Mouse (Mus musculus) intestine, postnatal 0 days (tissue): ENCODE results near the gene Vgll3. TPM values are rescaled to one million over a fixed set of nuclear protein-coding genes. Genes with fewer than 3 reads are reported as not detected.
A peak's percentile ranks its signal among the peaks of the same experiment; 100 is the strongest.

ENCODE experiments used
- ATAC-seq: fragments of 200-750 bp; cut with Nextera tagmentation; 2 replicates; pipeline ENCODE4 v1.8.0; 2017; ENCODE audit warnings: mild to moderate bottlenecking, moderate TSS enrichment, moderate library complexity
- H3K27ac ChIP-seq: fragments of 300-500 bp; sonication (generic); 2 replicates; pipeline ENCODE4 v1.5.1; 2014; ENCODE audit warnings: mild to moderate bottlenecking, low read depth, low read length, moderate library complexity
- H3K27me3 ChIP-seq: fragments of 300-500 bp; sonication (generic); replicated peaks from 2 replicates; pipeline ENCODE4 v1.6.1; 2014; ENCODE audit warnings: low read length, mixed read lengths; ENCODE audit not compliant: control insufficient read depth, insufficient read depth
- H3K36me3 ChIP-seq: fragments of 300-500 bp; sonication (generic); 2 replicates; pipeline ENCODE4 v1.6.1; 2014; ENCODE audit warnings: mild to moderate bottlenecking, moderate library complexity; ENCODE audit not compliant: control insufficient read depth, insufficient read depth
- H3K4me1 ChIP-seq: fragments of 300-500 bp; sonication (generic); replicated peaks from 2 replicates; pipeline ENCODE4 v1.6.1; 2014; ENCODE audit warnings: antibody characterized with exemption, low read length, mixed read lengths; ENCODE audit not compliant: control insufficient read depth, insufficient read depth
- H3K4me2 ChIP-seq: fragments of 300-500 bp; sonication (generic); replicated peaks from 2 replicates; pipeline ENCODE4 v1.6.1; 2014; ENCODE audit warnings: low read depth, mild to moderate bottlenecking, moderate library complexity
- H3K4me3 ChIP-seq: fragments of 300-500 bp; sonication (generic); 2 replicates; pipeline ENCODE4 v1.5.1; 2014; ENCODE audit warnings: low read depth, low read length
- H3K9ac ChIP-seq: fragments of 300-500 bp; sonication (generic); 2 replicates; pipeline ENCODE4 v1.6.1; 2014; ENCODE audit warnings: mild to moderate bottlenecking, low read depth, low read length
- H3K9me3 ChIP-seq: fragments of 300-500 bp; sonication (generic); 2 replicates; pipeline ENCODE4 v1.6.1; 2016; ENCODE audit warnings: mixed run types; ENCODE audit not compliant: control insufficient read depth
- CTCF ChIP-seq: sonication (generic); IDR thresholded peaks from 2 replicates; pipeline ENCODE4 v1.5.1; 2016; ENCODE audit warnings: low read depth, mild to moderate bottlenecking, control low read depth, antibody characterized with exemption, moderate library complexity
- WGBS: fragments of 180-500 bp; shearing (Covaris S2); extraction: QIAGEN DNeasy Blood & Tissue Kit; methylation state at CpG from one replicate; pipeline ENCODE4 v1.1.7; 2014; 5-methylcytosine and 5-hydroxymethylcytosine counted together
- polyA plus RNA-seq: library from polyadenylated mRNA; unstranded; fragments of >200 nt; fragmentation: Nextera tagmentation; extraction: Ambion mirVana; gene quantifications from 2 replicates; pipeline ENCODE4 v1.2.1, GENCODE M21; 2015

Gene Vgll3
- polyA plus RNA-seq, 1 experiment from 2014 or later, result 1.9 TPM

GRCm38 (mm10) chr16:65823721-65824120, 8.7 kb downstream of the Vgll3 start:
- Histone ChIP-seq H3K4me2 (no peak overlapping the region), H3K9me3 (no peaks in the 10 kb centered on the region), H3K9ac (no peak overlapping the region), H3K4me3 (no peak overlapping the region), H3K27me3 (no peaks in the 10 kb centered on the region), H3K4me1 (no peaks in the 10 kb centered on the region), H3K36me3 (no peaks in the 10 kb centered on the region), H3K27ac (no peak overlapping the region)
- ATAC-seq, result no peak
- WGBS, result 85% methylated on average over 6 of the region's 6 CpGs
- no peak for TF ChIP-seq CTCF

- no peak overlapping the region for H3K27ac ChIP-seq
- H3K4me1 ChIP-seq, result no peaks in the 10 kb centered on the region
- no peak for ATAC-seq
- no peak overlapping the region for H3K4me2 ChIP-seq
- H3K9ac ChIP-seq, result no peak overlapping the region
- H3K4me3 ChIP-seq, result no peak overlapping the region
- 74% methylated on average over 9 of the region's 9 CpGs for WGBS
- no peak for TF ChIP-seq CTCF
- H3K27me3 ChIP-seq, result no peaks in the 10 kb centered on the region
- no peaks in the 10 kb centered on the region for H3K36me3 ChIP-seq
- no peaks in the 10 kb centered on the region for H3K9me3 ChIP-seq
These were observed 13.1 kb downstream of the Vgll3 start for GRCm38 (mm10) chr16:65828141-65828565.

GRCm38 (mm10) chr16:65829096-65829495, 14.0 kb downstream of the Vgll3 start:
- Histone ChIP-seq H3K27ac (no peak overlapping the region), H3K4me2 (no peak overlapping the region), H3K9me3 (no peaks in the 10 kb centered on the region), H3K4me1 (no peaks in the 10 kb centered on the region), H3K9ac (no peak overlapping the region), H3K36me3 (no peaks in the 10 kb centered on the region), H3K4me3 (no peak overlapping the region), H3K27me3 (no peaks in the 10 kb centered on the region)
- WGBS, result 73% methylated on average over 6 of the region's 6 CpGs
- no peak for TF ChIP-seq CTCF
- ATAC-seq, result peak; percentile 81

- Histone ChIP-seq H3K4me1 (no peaks in the 10 kb centered on the region), H3K27ac (no peak overlapping the region), H3K27me3 (no peaks in the 10 kb centered on the region), H3K4me2 (no peak overlapping the region), H3K4me3 (no peak overlapping the region), H3K9ac (no peak overlapping the region), H3K9me3 (no peaks in the 10 kb centered on the region), H3K36me3 (no peaks in the 10 kb centered on the region)
- WGBS, result 87% methylated on average over 3 of the region's 3 CpGs
- no peak for ATAC-seq
- no peak for TF ChIP-seq CTCF
These were observed 19.7 kb downstream of the Vgll3 start for GRCm38 (mm10) chr16:65834721-65835120.

GRCm38 (mm10) chr16:65850126-65850525, 35.1 kb downstream of the Vgll3 start:
- 65% methylated on average over 1 of the region's 1 CpGs for WGBS
- no peak overlapping the region for H3K4me3 ChIP-seq
- H3K9me3 ChIP-seq, result no peaks in the 10 kb centered on the region
- ATAC-seq, result no peak
- H3K36me3 ChIP-seq, result no peaks in the 10 kb centered on the region
- H3K27me3 ChIP-seq, result no peaks in the 10 kb centered on the region
- no peaks in the 10 kb centered on the region for H3K4me1 ChIP-seq
- no peak overlapping the region for H3K27ac ChIP-seq
- no peak for TF ChIP-seq CTCF
- H3K4me2 ChIP-seq, result no peak overlapping the region
- H3K9ac ChIP-seq, result no peak overlapping the region

- H3K4me1 ChIP-seq, result no peaks in the 10 kb centered on the region
- H3K4me3 ChIP-seq, result no peak overlapping the region
- no peaks in the 10 kb centered on the region for H3K9me3 ChIP-seq
- H3K4me2 ChIP-seq, result no peak overlapping the region
- TF ChIP-seq CTCF, result no peak
- 70% methylated on average over 5 of the region's 5 CpGs for WGBS
- no peaks in the 10 kb centered on the region for H3K27me3 ChIP-seq
- no peak overlapping the region for H3K27ac ChIP-seq
- no peaks in the 10 kb centered on the region for H3K36me3 ChIP-seq
- H3K9ac ChIP-seq, result no peak overlapping the region
- no peak for ATAC-seq
These were observed 49.4 kb downstream of the Vgll3 start for GRCm38 (mm10) chr16:65864471-65864870.

GRCm38 (mm10) chr16:65867927-65868326, 52.9 kb downstream of the Vgll3 start:
- H3K9me3 ChIP-seq, result no peaks in the 10 kb centered on the region
- no peaks in the 10 kb centered on the region for H3K36me3 ChIP-seq
- ATAC-seq, result no peak
- no peak overlapping the region for H3K9ac ChIP-seq
- no peaks in the 10 kb centered on the region for H3K4me1 ChIP-seq
- no peaks in the 10 kb centered on the region for H3K27me3 ChIP-seq
- no peak overlapping the region for H3K27ac ChIP-seq
- 56% methylated on average over 2 of the region's 2 CpGs for WGBS
- no peak for TF ChIP-seq CTCF
- H3K4me3 ChIP-seq, result no peak overlapping the region
- no peak overlapping the region for H3K4me2 ChIP-seq
